Mouse (Mus musculus) thymus, adult 2 months (tissue): ENCODE results near the gene Soat1.

Source experiments
- CTCF ChIP-seq: fragments of 200-500 bp; IDR thresholded peaks from 2 replicates; pipeline ENCODE4 v1.5.1; 2012; ENCODE audit warnings: mild to moderate bottlenecking, control low read depth, low read length, moderate library complexity, borderline replicate concordance; ENCODE audit not compliant: control insufficient read depth, poor library complexity, insufficient read depth; ENCODE audit errors: extremely low read depth
- POLR2A ChIP-seq: fragments of 200-500 bp; IDR thresholded peaks from 2 replicates; pipeline ENCODE4 v1.6.1; 2012; ENCODE audit warnings: mild to moderate bottlenecking, low read length, control low read depth, moderate library complexity; ENCODE audit not compliant: control insufficient read depth, poor library complexity, insufficient read depth; ENCODE audit errors: extremely low read depth

DNA sequence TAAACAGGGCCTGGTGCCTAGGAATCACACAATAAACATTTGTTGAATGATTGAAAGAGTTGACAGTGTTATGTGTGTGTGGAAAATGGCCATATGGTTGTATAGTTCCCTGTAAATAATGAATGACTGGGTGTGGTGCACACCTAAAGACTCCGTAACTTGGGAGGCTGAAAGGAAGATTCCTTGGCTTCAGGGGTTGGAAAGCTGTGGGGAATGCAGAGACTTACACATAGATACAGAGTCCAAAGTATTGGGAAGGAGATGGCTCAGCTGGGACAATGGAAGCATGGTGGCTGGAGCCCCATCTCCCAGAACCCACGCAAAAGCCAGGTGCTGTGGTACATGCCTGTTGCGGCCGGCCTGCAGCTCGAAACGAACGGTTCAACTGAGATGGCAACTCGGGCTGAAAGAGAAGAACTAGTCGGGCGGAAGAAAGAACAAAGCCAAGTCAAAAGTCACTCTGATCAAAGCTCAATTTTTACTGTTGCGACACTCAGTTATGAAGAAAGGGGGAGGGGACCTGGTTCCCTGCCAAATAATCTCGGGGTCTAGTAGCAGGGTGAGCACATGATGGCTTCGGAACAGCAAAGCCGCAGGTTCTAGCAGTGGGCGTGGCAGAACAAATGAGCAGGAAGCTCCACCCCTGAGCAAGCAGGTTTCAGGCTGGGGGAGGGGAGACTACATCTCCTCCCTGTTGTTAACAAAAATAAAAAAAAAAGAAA lies 47.8 kb upstream of the Soat1 start:
- TF ChIP-seq CTCF (no peak), POLR2A (no peak)
